Mouse (Mus musculus) heart, postnatal 0 days (tissue): Measurements from ENCODE around the gene Sele. TPM values are rescaled to one million over a fixed set of nuclear protein-coding genes. Genes with fewer than 3 reads are reported as not detected.

ENCODE experiments used
- ATAC-seq: fragments of 200-750 bp; cut with Nextera tagmentation; 2 replicates; pipeline ENCODE4 v1.8.0; 2017; ENCODE audit warnings: low read depth, moderate number of reproducible peaks, moderate library complexity; ENCODE audit not compliant: insufficient read depth
- DNase-seq: peaks from one replicate; pipeline ENCODE4 v3.0.0-alpha.2; 2016; ENCODE audit warnings: low spot score
- H3K27ac ChIP-seq: fragments of 300-500 bp; sonication (generic); 2 replicates; pipeline ENCODE4 v1.5.1; 2014; ENCODE audit warnings: low read depth, mild to moderate bottlenecking
- H3K27me3 ChIP-seq: fragments of 300-500 bp; sonication (generic); 2 replicates; pipeline ENCODE4 v1.6.1; 2014; ENCODE audit warnings: low read length, mixed read lengths; ENCODE audit not compliant: control insufficient read depth, insufficient read depth
- H3K36me3 ChIP-seq: fragments of 300-500 bp; sonication (generic); replicated peaks from 2 replicates; pipeline ENCODE4 v1.6.1; 2014; ENCODE audit warnings: low read length, mixed read lengths; ENCODE audit not compliant: control insufficient read depth, insufficient read depth
- H3K4me1 ChIP-seq: fragments of 300-500 bp; sonication (generic); 2 replicates; pipeline ENCODE4 v1.6.1; 2014; ENCODE audit warnings: antibody characterized with exemption; ENCODE audit not compliant: control insufficient read depth, insufficient read depth
- H3K4me2 ChIP-seq: fragments of 300-500 bp; sonication (generic); 2 replicates; pipeline ENCODE4 v1.6.1; 2014; ENCODE audit warnings: low read depth, mild to moderate bottlenecking, low read length, moderate library complexity
- H3K4me3 ChIP-seq: fragments of 300-500 bp; sonication (generic); 2 replicates; pipeline ENCODE4 v1.5.1; 2014; ENCODE audit warnings: low read depth, low read length
- H3K9ac ChIP-seq: fragments of 300-500 bp; sonication (generic); replicated peaks from 2 replicates; pipeline ENCODE4 v1.6.1; 2014; ENCODE audit warnings: low read depth, low read length, mixed read lengths
- H3K9me3 ChIP-seq: fragments of 300-500 bp; sonication (generic); replicated peaks from 2 replicates; pipeline ENCODE4 v1.6.1; 2016; ENCODE audit warnings: low read length; ENCODE audit not compliant: control insufficient read depth
- CTCF ChIP-seq: IDR thresholded peaks from 2 replicates; pipeline ENCODE4 v1.5.1; 2016; ENCODE audit warnings: antibody characterized with exemption, control low read depth, low read depth
- EP300 ChIP-seq: IDR thresholded peaks from 2 replicates; pipeline ENCODE4 v1.6.1; 2016; ENCODE audit warnings: antibody characterized with exemption, low read depth
- WGBS: fragments of 180-500 bp; shearing (Covaris S2); extraction: QIAGEN DNeasy Blood & Tissue Kit; methylation state at CpG from one replicate; pipeline ENCODE4 v1.1.7; 2014; 5-methylcytosine and 5-hydroxymethylcytosine counted together
- polyA plus RNA-seq: library from polyadenylated mRNA; unstranded; fragments of >200 nt; fragmentation: Nextera tagmentation; extraction: Ambion mirVana; gene quantifications from 2 replicates; pipeline ENCODE4 v1.2.1, GENCODE M21; 2015
- total RNA-seq: library from RNA; depleted of rRNA; stranded (reverse); fragments of >200 nt; gene quantifications from 2 replicates; pipeline ENCODE4 v1.2.3, GENCODE M21; 2014; ENCODE audit warnings: low replicate concordance

Sele gene
- total and polyA plus RNA-seq, 2 experiments from 2014 or later = 2.4 to 6.1 TPM

GRCm38 (mm10) chr1:164078323-164078741 is 30.3 kb downstream of the Sele start:
- H3K4me3 ChIP-seq = no peak overlapping the region
- no peak for DNase-seq
- WGBS = 74% methylated on average over 4 of the region's 4 CpGs

GRCm38 (mm10) chr1:164079091-164079490 is 31.1 kb downstream of the Sele start:
- H3K27me3 ChIP-seq = peaks cover 2% of the 10 kb centered on the region; the same call in 1 of the 2 replicates
- no peak overlapping the region for H3K4me2 ChIP-seq
- H3K36me3 ChIP-seq = no peaks in the 10 kb centered on the region
- no peak overlapping the region for H3K9ac ChIP-seq
- H3K27ac ChIP-seq = no peak overlapping the region
- no peak overlapping the region for H3K4me3 ChIP-seq
- DNase-seq (no peak), ATAC-seq (no peak)
- H3K4me1 ChIP-seq = no peaks in the 10 kb centered on the region
- WGBS = 79% methylated on average over 11 of the region's 11 CpGs
- TF ChIP-seq CTCF (no peak), EP300 (no peak)
- no peaks in the 10 kb centered on the region for H3K9me3 ChIP-seq

More at GRCm38 (mm10) chr1:164078323-164078741, 30.3 kb downstream of the Sele start:
- peaks cover 2% of the 10 kb centered on the region; the same call in 1 of the 2 replicates for H3K27me3 ChIP-seq
- no peak overlapping the region for H3K27ac ChIP-seq
- no peaks in the 10 kb centered on the region for H3K36me3 ChIP-seq
- H3K9ac ChIP-seq = no peak overlapping the region
- no peaks in the 10 kb centered on the region for H3K4me1 ChIP-seq
- no peaks in the 10 kb centered on the region for H3K9me3 ChIP-seq
- H3K4me2 ChIP-seq = no peak overlapping the region
- ATAC-seq = no peak
- no peak for TF ChIP-seq EP300
- TF ChIP-seq CTCF = no peak

GRCm38 (mm10) chr1:164083046-164083445 is 35.0 kb downstream of the Sele start:
- ATAC-seq = no peak
- no peak overlapping the region for H3K4me2 ChIP-seq
- no peaks in the 10 kb centered on the region for H3K9me3 ChIP-seq
- 71% methylated on average over 4 of the region's 4 CpGs for WGBS
- no peak for DNase-seq
- H3K27ac ChIP-seq = no peak overlapping the region
- no peak for TF ChIP-seq EP300
- no peak for TF ChIP-seq CTCF
- H3K4me3 ChIP-seq = no peak overlapping the region
- H3K27me3 ChIP-seq = peaks cover 2% of the 10 kb centered on the region; the same call in 1 of the 2 replicates
- no peaks in the 10 kb centered on the region for H3K36me3 ChIP-seq
- no peak overlapping the region for H3K9ac ChIP-seq
- no peaks in the 10 kb centered on the region for H3K4me1 ChIP-seq

- Histone ChIP-seq H3K4me2 (no peak overlapping the region), H3K27me3 (peaks cover 2% of the 10 kb centered on the region; the same call in 1 of the 2 replicates)
- 67% methylated on average over 3 of the region's 3 CpGs for WGBS
These were observed 38.8 kb downstream of the Sele start for GRCm38 (mm10) chr1:164086797-164087196.

GRCm38 (mm10) chr1:164087872-164088271 is 39.8 kb downstream of the Sele start:
- DNase-seq (no peak), ATAC-seq (no peak)
- Histone ChIP-seq H3K27ac (no peak overlapping the region), H3K4me1 (no peaks in the 10 kb centered on the region), H3K9me3 (no peaks in the 10 kb centered on the region), H3K36me3 (no peaks in the 10 kb centered on the region), H3K4me3 (no peak overlapping the region), H3K4me2 (no peak overlapping the region), H3K9ac (no peak overlapping the region), H3K27me3 (no peaks in the 10 kb centered on the region)
- TF ChIP-seq CTCF (no peak), EP300 (no peak)
- 75% methylated on average over 5 of the region's 5 CpGs for WGBS

More at GRCm38 (mm10) chr1:164086797-164087196, 38.8 kb downstream of the Sele start:
- TF ChIP-seq CTCF = no peak
- no peak for TF ChIP-seq EP300
- Histone ChIP-seq H3K27ac (no peak overlapping the region), H3K4me1 (no peaks in the 10 kb centered on the region), H3K36me3 (no peaks in the 10 kb centered on the region), H3K9me3 (no peaks in the 10 kb centered on the region), H3K4me3 (no peak overlapping the region), H3K9ac (no peak overlapping the region)
- ATAC-seq (no peak), DNase-seq (no peak)

GRCm38 (mm10) chr1:164096780-164097179 is 48.7 kb downstream of the Sele start:
- H3K4me2 ChIP-seq = no peak overlapping the region
- H3K27me3 ChIP-seq = no peaks in the 10 kb centered on the region
- 32% methylated on average over 6 of the region's 6 CpGs for WGBS
- no peaks in the 10 kb centered on the region for H3K9me3 ChIP-seq
- H3K36me3 ChIP-seq = no peaks in the 10 kb centered on the region
- no peak overlapping the region for H3K9ac ChIP-seq
- peak; percentile 34 for DNase-seq
- no peak overlapping the region for H3K4me3 ChIP-seq
- 0 out of 2 replicates have a peak, but pooled peaks cover 3% of the 10 kb centered on the region for H3K4me1 ChIP-seq
- no peak for ATAC-seq
- no peak overlapping the region for H3K27ac ChIP-seq
- TF ChIP-seq EP300 (no peak), CTCF (no peak)
